Mouse (Mus musculus): Measurements from ENCODE around the gene Tmem107. TPM values are rescaled to one million over a fixed set of nuclear protein-coding genes. Genes with fewer than 3 reads are reported as not detected.

The Tmem107 gene
- polyA plus RNA-seq (2015; fragmentation: Nextera tagmentation; extraction: Ambion mirVana) = 102 and 137 TPM in 2 replicates

- H3K4me2 ChIP-seq (replicated peaks) = peak within 1 kb of the TSS; percentile 82
- H3K9ac ChIP-seq = peak within 1 kb of the TSS; percentile 48
- H3K36me3 ChIP-seq = no peaks in the 10 kb centered on the region
- peak; percentile 91 for ATAC-seq (ENCODE audit: insufficient number of reproducible peaks, low FRiP score, low TSS enrichment, low read depth)
- peak within 1 kb of the TSS; percentile 96 for H3K27ac ChIP-seq (replicated peaks)
- under 1% methylated on average over 47 of the region's 47 CpGs for WGBS
- no peaks in the 10 kb centered on the region for H3K9me3 ChIP-seq (replicated peaks)
- peak within 1 kb of the TSS; percentile 65 for H3K4me3 ChIP-seq (replicated peaks)
- H3K27me3 ChIP-seq = no peaks in the 10 kb centered on the region
- H3K4me1 ChIP-seq = peaks cover 40% of the 10 kb centered on the region
These were observed at the start of gene Tmem107 for GRCm38 (mm10) chr11:69070590-69071222. Tmem107 (plus strand) TSS chr11:69070806.

GRCm38 (mm10) chr11:69026562-69026961, 44.0 kb upstream of the Tmem107 start:
- no peak overlapping the region for H3K4me3 ChIP-seq (replicated peaks)
- no peak overlapping the region for H3K4me2 ChIP-seq (replicated peaks)
- no peaks in the 10 kb centered on the region for H3K27me3 ChIP-seq
- WGBS = 87% methylated on average over 3 of the region's 3 CpGs
- no peaks in the 10 kb centered on the region for H3K4me1 ChIP-seq
- ATAC-seq (ENCODE audit: insufficient number of reproducible peaks, low FRiP score, low TSS enrichment, low read depth) = no peak
- H3K9ac ChIP-seq = no peak overlapping the region
- H3K27ac ChIP-seq (replicated peaks) = 0 out of 2 replicates have a peak overlapping the region, but pooled peaks have one; percentile 7
- H3K36me3 ChIP-seq = peaks cover 100% of the 10 kb centered on the region
- no peaks in the 10 kb centered on the region for H3K9me3 ChIP-seq (replicated peaks)

GRCm38 (mm10) chr11:69028805-69029204, 41.8 kb upstream of the Tmem107 start:
- Histone ChIP-seq H3K9ac (no peak overlapping the region), H3K9me3 (replicated peaks) (no peaks in the 10 kb centered on the region), H3K27ac (replicated peaks) (no peak overlapping the region), H3K4me1 (no peaks in the 10 kb centered on the region), H3K4me3 (replicated peaks) (no peak overlapping the region), H3K4me2 (replicated peaks) (no peak overlapping the region), H3K27me3 (no peaks in the 10 kb centered on the region), H3K36me3 (peaks cover 98% of the 10 kb centered on the region)
- 69% methylated on average over 2 of the region's 2 CpGs for WGBS
- no peak for ATAC-seq (ENCODE audit: insufficient number of reproducible peaks, low FRiP score, low TSS enrichment, low read depth)

- Histone ChIP-seq H3K9me3 (replicated peaks) (no peaks in the 10 kb centered on the region), H3K36me3 (peaks cover 68% of the 10 kb centered on the region), H3K27me3 (no peaks in the 10 kb centered on the region), H3K4me3 (replicated peaks) (no peak overlapping the region), H3K4me2 (replicated peaks) (no peak overlapping the region), H3K27ac (replicated peaks) (no peak overlapping the region), H3K4me1 (peaks cover 17% of the 10 kb centered on the region), H3K9ac (no peak overlapping the region)
- WGBS = 59% methylated on average over 9 of the region's 9 CpGs
- ATAC-seq (ENCODE audit: insufficient number of reproducible peaks, low FRiP score, low TSS enrichment, low read depth) = no peak
These were observed 37.1 kb upstream of the Tmem107 start for GRCm38 (mm10) chr11:69033552-69033951.

- Histone ChIP-seq H3K9me3 (replicated peaks) (no peaks in the 10 kb centered on the region), H3K27me3 (no peaks in the 10 kb centered on the region), H3K27ac (replicated peaks) (no peak overlapping the region), H3K9ac (no peak overlapping the region), H3K36me3 (peaks cover 58% of the 10 kb centered on the region), H3K4me2 (replicated peaks) (no peak overlapping the region), H3K4me1 (peaks cover 27% of the 10 kb centered on the region), H3K4me3 (replicated peaks) (no peak overlapping the region)
- ATAC-seq (ENCODE audit: insufficient number of reproducible peaks, low FRiP score, low TSS enrichment, low read depth) = no peak
- 87% methylated on average over 3 of the region's 3 CpGs for WGBS
These were observed 36.0 kb upstream of the Tmem107 start for GRCm38 (mm10) chr11:69034585-69034984.

- WGBS = 81% methylated on average over 9 of the region's 9 CpGs
- Histone ChIP-seq H3K9ac (no peak overlapping the region), H3K4me1 (peaks cover 28% of the 10 kb centered on the region), H3K9me3 (replicated peaks) (no peaks in the 10 kb centered on the region), H3K4me3 (replicated peaks) (peak overlapping the region; percentile 10; the same call in 1 of the 2 replicates), H3K4me2 (replicated peaks) (peak overlapping the region; percentile 55; the same call in 1 of the 2 replicates), H3K27ac (replicated peaks) (peak overlapping the region; percentile 78), H3K36me3 (peaks cover 50% of the 10 kb centered on the region), H3K27me3 (no peaks in the 10 kb centered on the region)
- no peak for ATAC-seq (ENCODE audit: insufficient number of reproducible peaks, low FRiP score, low TSS enrichment, low read depth)
These were observed 35.2 kb upstream of the Tmem107 start for GRCm38 (mm10) chr11:69035411-69035810.

GRCm38 (mm10) chr11:69035849-69036248, 34.8 kb upstream of the Tmem107 start:
- no peak overlapping the region for H3K9ac ChIP-seq

GRCm38 (mm10) chr11:69036486-69037230, 33.9 kb upstream of the Tmem107 start:
- peak overlapping the region; percentile 55 for H3K4me2 ChIP-seq (replicated peaks)
- H3K27me3 ChIP-seq = no peaks in the 10 kb centered on the region
- H3K4me3 ChIP-seq (replicated peaks) = peak overlapping the region; percentile 78
- H3K9me3 ChIP-seq (replicated peaks) = no peaks in the 10 kb centered on the region
- ATAC-seq (ENCODE audit: insufficient number of reproducible peaks, low FRiP score, low TSS enrichment, low read depth) = no peak
- H3K9ac ChIP-seq = peak overlapping the region; percentile 74
- peaks cover 37% of the 10 kb centered on the region for H3K36me3 ChIP-seq
- WGBS = 8% methylated on average over 20 of the region's 20 CpGs
- peak overlapping the region; percentile 92 for H3K27ac ChIP-seq (replicated peaks)
- peaks cover 28% of the 10 kb centered on the region for H3K4me1 ChIP-seq

More at GRCm38 (mm10) chr11:69035849-69036248, 34.8 kb upstream of the Tmem107 start:
- peak; percentile 34; the same call in 1 of the 2 replicates for ATAC-seq (ENCODE audit: insufficient number of reproducible peaks, low FRiP score, low TSS enrichment, low read depth)
- Histone ChIP-seq H3K4me2 (replicated peaks) (peak overlapping the region; percentile 55), H3K4me3 (replicated peaks) (peak overlapping the region; percentile 10; the same call in 1 of the 2 replicates), H3K36me3 (peaks cover 45% of the 10 kb centered on the region), H3K27me3 (no peaks in the 10 kb centered on the region), H3K27ac (replicated peaks) (peak overlapping the region; percentile 92), H3K4me1 (peaks cover 28% of the 10 kb centered on the region), H3K9me3 (replicated peaks) (no peaks in the 10 kb centered on the region)
- 4% methylated on average over 8 of the region's 8 CpGs for WGBS

- Histone ChIP-seq H3K27ac (replicated peaks) (peak overlapping the region; percentile 92), H3K4me1 (peaks cover 28% of the 10 kb centered on the region), H3K4me2 (replicated peaks) (peak overlapping the region; percentile 55), H3K4me3 (replicated peaks) (peak overlapping the region; percentile 78), H3K9me3 (replicated peaks) (no peaks in the 10 kb centered on the region), H3K27me3 (no peaks in the 10 kb centered on the region), H3K36me3 (peaks cover 32% of the 10 kb centered on the region), H3K9ac (peak overlapping the region; percentile 74)
- WGBS = under 1% methylated on average over 34 of the region's 34 CpGs
- 0 out of 2 replicates have a peak, but pooled peaks have one; percentile 17 for ATAC-seq (ENCODE audit: insufficient number of reproducible peaks, low FRiP score, low TSS enrichment, low read depth)
These were observed 33.2 kb upstream of the Tmem107 start for GRCm38 (mm10) chr11:69037231-69038061.

- Histone ChIP-seq H3K9me3 (replicated peaks) (no peaks in the 10 kb centered on the region), H3K36me3 (peaks cover 24% of the 10 kb centered on the region), H3K27me3 (no peaks in the 10 kb centered on the region), H3K4me1 (peaks cover 28% of the 10 kb centered on the region), H3K9ac (no peak overlapping the region), H3K4me2 (replicated peaks) (peak overlapping the region; percentile 60), H3K4me3 (replicated peaks) (peak overlapping the region; percentile 78), H3K27ac (replicated peaks) (no peak overlapping the region)
- 78% methylated on average over 5 of the region's 5 CpGs for WGBS
- ATAC-seq (ENCODE audit: insufficient number of reproducible peaks, low FRiP score, low TSS enrichment, low read depth) = no peak
These were observed 32.4 kb upstream of the Tmem107 start for GRCm38 (mm10) chr11:69038173-69038572.

All from embryonic facial prominence, embryonic 15.5 days (tissue).